Mouse (Mus musculus) heart, postnatal 0 days (tissue): ENCODE data around the gene Dock8.

Experiments
- CTCF ChIP-seq: IDR thresholded peaks from 2 replicates; pipeline ENCODE4 v1.5.1; 2016; ENCODE audit warnings: antibody characterized with exemption, control low read depth, low read depth
- EP300 ChIP-seq: IDR thresholded peaks from 2 replicates; pipeline ENCODE4 v1.6.1; 2016; ENCODE audit warnings: antibody characterized with exemption, low read depth

GRCm38 (mm10) chr19:25200081-25200860 lies 200.9 kb downstream of the Dock8 start:
- no peak for TF ChIP-seq EP300
- TF ChIP-seq CTCF, result no peak
